Mouse (Mus musculus): ENCODE measurements around the gene Syne1. TPM values are rescaled to one million over a fixed set of nuclear protein-coding genes. Genes with fewer than 3 reads are reported as not detected.
A peak's percentile ranks its signal among the peaks of the same experiment; 100 is the strongest.

Syne1 gene
- total RNA-seq, 1 experiment from 2014 or later = 33.4 TPM

GRCm38 (mm10) chr10:5323741-5324395 is 227.4 kb downstream of the Syne1 start:
- ATAC-seq (replicated peaks; ENCODE audit: low read depth, poor library complexity, severe bottlenecking) = no peak

- peak; percentile 76 for ATAC-seq (replicated peaks; ENCODE audit: low read depth, poor library complexity, severe bottlenecking)
These were observed 228.7 kb downstream of the Syne1 start for GRCm38 (mm10) chr10:5322562-5322961.

- ATAC-seq (replicated peaks; ENCODE audit: low read depth, poor library complexity, severe bottlenecking) = peak; percentile 81; the same call in 1 of the 2 replicates
These were observed 233.7 kb downstream of the Syne1 start for GRCm38 (mm10) chr10:5317602-5318001.

DNA sequence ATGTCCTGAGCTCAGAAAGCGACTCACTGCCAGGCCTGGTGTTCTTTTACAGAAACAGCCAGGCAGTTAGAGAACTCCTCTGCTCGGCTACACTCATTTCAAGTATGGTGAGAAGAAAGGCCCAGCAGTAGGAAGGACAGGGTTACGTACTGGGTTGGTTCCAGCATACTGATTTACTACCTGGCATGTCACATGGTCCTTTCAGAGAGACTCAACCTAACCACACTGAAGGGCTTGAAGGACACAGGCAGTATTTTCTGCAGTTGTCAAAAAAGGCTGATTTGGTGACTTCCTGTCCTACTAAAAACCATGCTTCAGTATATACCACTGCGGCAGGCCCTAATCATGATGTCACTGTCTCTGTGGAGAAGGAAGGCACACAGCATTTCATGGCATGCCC is 238.8 kb downstream of the Syne1 start:
- ATAC-seq (replicated peaks; ENCODE audit: low read depth, poor library complexity, severe bottlenecking) = peak; percentile 79

- no peak for ATAC-seq (replicated peaks; ENCODE audit: low read depth, poor library complexity, severe bottlenecking)
These were observed 241.1 kb downstream of the Syne1 start for GRCm38 (mm10) chr10:5309961-5310713.

DNA sequence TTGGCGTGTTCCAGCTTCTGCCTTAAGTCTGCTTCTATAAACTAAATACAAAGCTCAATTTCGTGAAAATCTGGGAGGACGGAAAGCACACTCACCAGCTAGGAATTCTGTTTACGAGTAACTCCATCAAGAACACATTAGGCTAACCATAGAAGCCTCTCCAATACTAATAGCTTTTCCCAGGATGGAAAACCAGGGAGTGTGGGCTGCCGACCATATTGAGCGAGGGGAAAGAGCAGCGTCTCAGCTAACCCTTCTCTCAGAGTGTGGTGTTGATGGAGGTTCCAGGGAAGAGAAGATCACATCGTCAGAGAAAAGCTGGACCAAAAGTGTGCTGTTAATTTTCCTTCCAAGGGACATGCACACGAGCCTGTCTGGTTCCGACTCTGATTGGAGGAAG is 241.9 kb downstream of the Syne1 start:
- ATAC-seq (replicated peaks; ENCODE audit: low read depth, poor library complexity, severe bottlenecking) = no peak

DNA sequence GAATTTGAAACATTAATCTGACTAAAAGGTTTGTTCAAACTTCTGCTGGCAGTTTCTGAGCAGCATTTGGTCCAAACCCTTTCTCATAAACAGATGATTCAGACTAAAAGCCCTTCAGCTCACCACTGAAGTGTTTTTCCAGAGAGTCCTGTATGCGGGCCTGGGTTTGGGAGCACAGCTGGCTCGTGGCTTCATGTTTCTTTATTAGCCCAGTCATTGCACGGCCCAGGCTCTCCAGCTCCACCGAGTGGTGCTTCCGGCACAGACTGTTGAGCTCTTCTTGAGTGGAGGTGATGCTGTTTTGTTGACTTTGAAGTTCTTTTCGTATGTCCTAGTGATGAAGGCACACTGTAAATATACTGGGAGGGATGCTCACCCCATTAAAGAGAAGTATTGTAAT is 245.7 kb downstream of the Syne1 start:
- ATAC-seq (replicated peaks; ENCODE audit: low read depth, poor library complexity, severe bottlenecking) = 0 out of 2 replicates have a peak, but pooled peaks have one; percentile 25

GRCm38 (mm10) chr10:5295291-5295891 is 255.9 kb downstream of the Syne1 start:
- no peak for ATAC-seq (replicated peaks; ENCODE audit: low read depth, poor library complexity, severe bottlenecking)

- no peak for ATAC-seq (replicated peaks; ENCODE audit: low read depth, poor library complexity, severe bottlenecking)
These were observed 261.7 kb downstream of the Syne1 start for GRCm38 (mm10) chr10:5289575-5289909.

GRCm38 (mm10) chr10:5288716-5289574 is 262.3 kb downstream of the Syne1 start:
- no peak for ATAC-seq (replicated peaks; ENCODE audit: low read depth, poor library complexity, severe bottlenecking)

GRCm38 (mm10) chr10:5288262-5288661 is 263.0 kb downstream of the Syne1 start:
- no peak for ATAC-seq (replicated peaks; ENCODE audit: low read depth, poor library complexity, severe bottlenecking)

GRCm38 (mm10) chr10:5275769-5276168 is 275.5 kb downstream of the Syne1 start:
- ATAC-seq (replicated peaks; ENCODE audit: low read depth, poor library complexity, severe bottlenecking) = no peak

DNA sequence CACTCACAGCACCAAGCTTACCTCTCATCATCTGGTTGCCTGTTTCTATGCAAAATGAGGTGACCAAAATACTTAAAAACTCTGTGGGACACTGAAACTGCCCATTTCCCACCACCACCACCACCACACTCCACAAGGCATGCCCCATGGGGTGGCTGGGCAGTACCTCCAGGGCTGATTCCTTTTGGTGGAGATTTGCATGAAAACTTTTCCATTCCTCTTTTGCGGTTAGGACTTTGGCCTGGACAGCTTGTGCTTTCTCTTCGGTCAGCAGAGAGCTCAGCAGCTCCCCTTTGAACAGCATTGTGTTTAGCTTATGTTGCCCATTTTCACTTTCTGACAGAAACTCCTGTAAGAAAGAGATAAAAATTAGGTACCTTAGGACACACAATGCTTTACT is 280.6 kb downstream of the Syne1 start:
- no peak for ATAC-seq (replicated peaks; ENCODE audit: low read depth, poor library complexity, severe bottlenecking)

DNA sequence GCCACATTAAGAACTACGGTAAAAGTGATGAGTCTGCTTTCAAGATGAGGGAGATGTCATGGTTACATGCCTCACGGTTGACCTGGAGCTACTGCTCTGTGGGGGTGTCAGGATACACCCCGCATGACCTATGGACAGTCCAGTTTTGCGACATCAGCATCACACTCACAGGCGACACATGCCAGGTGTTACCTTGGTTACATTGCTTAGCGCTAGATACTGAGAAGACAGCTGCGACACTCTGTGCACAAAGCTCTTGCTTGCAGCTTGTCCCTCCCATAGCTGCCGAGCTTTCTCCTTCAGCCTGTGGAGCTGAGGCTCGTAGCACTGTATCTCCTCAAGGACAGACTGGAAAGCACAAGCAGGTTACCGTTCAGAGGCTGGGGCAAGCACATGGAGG is 286.9 kb downstream of the Syne1 start:
- no peak for ATAC-seq (replicated peaks; ENCODE audit: low read depth, poor library complexity, severe bottlenecking)

GRCm38 (mm10) chr10:5262636-5263035 is 288.6 kb downstream of the Syne1 start:
- no peak for ATAC-seq (replicated peaks; ENCODE audit: low read depth, poor library complexity, severe bottlenecking)

DNA sequence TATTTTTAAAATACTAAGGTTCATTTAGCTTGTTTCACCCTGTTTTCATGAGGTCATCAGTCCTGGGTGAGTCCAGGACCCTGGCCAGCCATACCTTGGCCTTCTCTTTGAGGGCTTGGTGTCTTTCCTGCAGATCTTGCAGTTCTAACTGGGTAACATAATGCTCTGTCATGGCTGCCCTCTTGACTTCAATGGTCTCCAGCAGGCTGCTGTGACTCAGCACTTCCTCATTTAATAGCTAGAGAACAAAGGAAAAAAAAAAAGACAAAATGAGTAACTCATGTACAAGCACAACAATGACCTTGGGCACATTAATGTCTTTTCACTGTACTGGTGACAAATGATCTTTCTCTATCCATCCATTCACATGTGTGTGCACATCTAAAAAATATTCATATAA is 294.6 kb downstream of the Syne1 start:
- 0 out of 2 replicates have a peak, but pooled peaks have one; percentile 32 for ATAC-seq (replicated peaks; ENCODE audit: low read depth, poor library complexity, severe bottlenecking)

GRCm38 (mm10) chr10:5253752-5254151 is 297.5 kb downstream of the Syne1 start:
- no peak for ATAC-seq (replicated peaks; ENCODE audit: low read depth, poor library complexity, severe bottlenecking)

GRCm38 (mm10) chr10:5250702-5251101 is 300.6 kb downstream of the Syne1 start:
- ATAC-seq (replicated peaks; ENCODE audit: low read depth, poor library complexity, severe bottlenecking) = no peak

DNA sequence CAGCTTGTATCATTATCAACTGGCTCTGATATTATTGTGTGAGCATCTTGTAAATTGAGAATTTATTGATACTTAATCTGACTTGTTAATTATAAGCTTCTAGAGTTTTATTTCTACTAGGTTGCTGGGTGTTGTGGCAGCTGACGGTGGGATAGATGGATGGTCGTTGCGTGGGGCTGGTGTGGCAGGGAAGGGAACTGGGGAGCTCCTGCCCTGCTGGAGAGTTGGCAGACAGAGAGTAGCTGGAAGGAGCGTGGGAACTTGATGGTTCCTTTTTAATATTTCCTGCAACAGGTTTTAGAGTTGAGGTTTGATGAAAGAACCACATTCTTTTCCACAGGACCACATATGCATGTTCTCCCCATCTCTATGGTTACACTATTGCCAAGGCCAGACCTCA is 311.6 kb downstream of the Syne1 start:
- no peak for ATAC-seq (replicated peaks; ENCODE audit: low read depth, poor library complexity, severe bottlenecking)

DNA sequence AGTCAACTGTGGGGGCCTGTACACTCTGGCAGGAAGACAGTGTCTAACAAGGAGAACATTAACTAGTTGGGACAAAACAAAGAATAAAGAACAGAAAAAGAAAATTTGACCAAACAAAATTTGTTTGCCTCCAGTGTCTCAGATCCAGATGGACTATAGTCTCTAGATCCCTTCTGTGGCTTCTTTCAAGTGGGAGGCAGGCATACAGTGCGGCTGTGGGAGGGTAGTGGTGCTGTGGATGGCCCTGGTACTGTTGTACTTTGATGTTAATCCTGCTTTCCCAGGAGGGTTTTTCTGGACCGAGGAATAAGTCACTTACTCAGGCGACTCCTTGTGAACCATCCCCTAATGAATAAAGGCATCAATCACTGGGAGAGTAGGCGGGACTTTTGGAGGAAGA is 314.4 kb downstream of the Syne1 start:
- no peak for ATAC-seq (replicated peaks; ENCODE audit: low read depth, poor library complexity, severe bottlenecking)

Data from common myeloid progenitor, adult 5-6 weeks (primary cell).